19 mouse cellular contexts compared by ENCODE assay signal in the genomic region with DNA sequence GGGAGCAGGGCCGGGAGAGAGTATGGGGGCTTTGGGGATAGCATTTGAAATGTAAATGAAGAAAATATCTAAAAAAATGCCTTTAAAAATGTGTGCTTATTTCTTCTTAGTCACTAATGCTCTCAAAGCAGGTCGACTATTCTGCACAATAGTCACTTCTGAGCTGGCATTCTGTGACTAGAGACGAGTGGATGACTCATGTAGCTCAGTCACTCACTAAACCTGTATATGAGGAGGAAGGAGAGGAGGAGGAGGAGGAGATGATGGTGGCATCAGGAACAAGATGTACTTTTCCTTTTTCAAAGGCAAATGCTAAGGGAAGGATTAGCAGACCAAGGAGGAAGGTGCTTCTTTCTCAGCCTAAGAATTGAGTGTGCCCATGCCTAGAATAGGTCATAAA.
"Had no signal": no experiment of that assay in that cellular context is flagged by ENCODE, and none has a peak within 500 bp of the region (broad histone marks: within the 10 kb centered on the region; RNA-seq: fewer than 3 reads in every experiment).

No protein-coding gene starts in this region.

- DNase-seq: liver, postnatal 0 days; lung, adult 2 months; lung, postnatal 14 days; lung, postnatal 36 days; right cerebral cortex, postnatal 25 days; thymus, adult 18-20 months; thymus, postnatal 14 days; thymus, postnatal 36 days had no signal

- H3K9ac ChIP-seq: liver, embryonic 15.5 days; liver, postnatal 0 days; lung, embryonic 15.5 days; midbrain, embryonic 13.5 days; midbrain, embryonic 15.5 days; neural tube, embryonic 12.5 days; stomach, embryonic 15.5 days had no signal

- H3K36me3 ChIP-seq: liver, embryonic 15.5 days; lung, embryonic 15.5 days; midbrain, embryonic 13.5 days; midbrain, embryonic 15.5 days; neural tube, embryonic 12.5 days; stomach, embryonic 15.5 days had no signal

- H3K4me1 ChIP-seq: liver, embryonic 15.5 days; lung, embryonic 15.5 days; megakaryocyte, embryonic 14.5 days; neural tube, embryonic 12.5 days; stomach, embryonic 15.5 days had no signal

- H3K4me2 ChIP-seq: liver, embryonic 15.5 days; lung, embryonic 15.5 days; midbrain, embryonic 11.5 days; midbrain, embryonic 13.5 days; midbrain, embryonic 15.5 days; neural tube, embryonic 12.5 days; stomach, embryonic 15.5 days had no signal

- H3K27ac ChIP-seq: liver, embryonic 15.5 days; lung, embryonic 15.5 days; macrophage; midbrain, embryonic 13.5 days; midbrain, embryonic 15.5 days; neural tube, embryonic 12.5 days; stomach, embryonic 15.5 days; stomach, postnatal 0 days had no signal

- H3K27me3 ChIP-seq: liver, embryonic 15.5 days; lung, embryonic 15.5 days; midbrain, embryonic 13.5 days; midbrain, embryonic 15.5 days; neural tube, embryonic 12.5 days; stomach, embryonic 15.5 days had no signal

- H3K9me3 ChIP-seq: liver, embryonic 15.5 days; lung, embryonic 15.5 days; megakaryocyte, embryonic 14.5 days; midbrain, embryonic 13.5 days; midbrain, embryonic 15.5 days; neural tube, embryonic 12.5 days; stomach, embryonic 15.5 days had no signal

- ATAC-seq: liver, postnatal 0 days; lung, postnatal 0 days; midbrain, embryonic 13.5 days; midbrain, embryonic 15.5 days had no signal

- H3K4me3 ChIP-seq: liver, embryonic 15.5 days; lung, embryonic 15.5 days; megakaryocyte, embryonic 14.5 days; midbrain, embryonic 13.5 days; midbrain, embryonic 15.5 days; neural tube, embryonic 12.5 days; stomach, embryonic 15.5 days had no signal
